Mouse (Mus musculus) duodenum, adult 2 months (tissue): ENCODE results near the gene Clhc1. TPM values are rescaled to one million over a fixed set of nuclear protein-coding genes. Genes with fewer than 3 reads are reported as not detected.

Experiments used
- polyA plus RNA-seq: library from polyadenylated mRNA; depleted of rRNA; stranded (reverse); fragments of >200 nt; gene quantifications from 2 replicates; pipeline ENCODE4 v1.2.3, GENCODE M21; 2012; ENCODE audit warnings: low replicate concordance; rRNA removed

The Clhc1 gene
- polyA plus RNA-seq, result not detected in 2 replicates

DNA sequence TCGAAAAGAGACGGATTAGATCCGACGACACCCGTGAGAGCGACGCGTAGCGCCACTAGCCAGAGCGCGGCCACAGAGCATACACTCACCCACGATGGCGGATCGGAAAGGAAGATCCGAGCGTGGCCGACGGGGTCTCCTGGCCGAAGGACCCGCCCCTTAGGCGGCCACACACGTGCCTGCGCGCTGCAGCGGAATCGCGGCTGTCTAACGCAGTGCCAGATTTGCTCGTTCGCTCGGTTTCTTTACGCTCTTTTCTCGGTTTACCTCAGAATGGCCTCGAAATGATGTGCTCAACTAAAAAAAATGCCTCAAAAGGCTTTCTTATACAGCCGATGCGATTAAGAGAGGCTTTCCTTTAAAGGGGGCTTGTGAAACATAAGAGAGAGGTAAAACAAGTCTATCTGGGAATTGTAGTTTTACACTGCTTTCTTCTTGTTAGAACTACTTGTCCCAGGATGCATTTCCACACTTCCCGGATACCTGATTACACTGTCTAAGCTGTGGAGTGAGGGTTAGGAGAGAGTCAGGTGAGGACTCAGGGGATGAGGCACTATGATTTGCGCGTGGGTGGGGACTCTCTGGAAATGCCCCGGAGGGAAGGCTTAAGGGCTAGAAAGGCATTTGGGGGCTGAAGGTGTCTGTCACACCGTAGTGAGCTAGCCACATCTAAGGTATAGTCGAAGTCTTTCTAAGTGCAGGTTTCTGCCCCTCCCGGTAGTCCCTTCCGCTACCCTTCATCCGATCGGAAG lies at the start of gene Clhc1, which contains the start of gene Rps27a:
Gene Clhc1, plus strand, starts transcription at position 199 of the 752 bp plus-strand sequence.
Gene Rps27a, minus strand, starts transcription at position 358 of the 752 bp plus-strand sequence.

DNA sequence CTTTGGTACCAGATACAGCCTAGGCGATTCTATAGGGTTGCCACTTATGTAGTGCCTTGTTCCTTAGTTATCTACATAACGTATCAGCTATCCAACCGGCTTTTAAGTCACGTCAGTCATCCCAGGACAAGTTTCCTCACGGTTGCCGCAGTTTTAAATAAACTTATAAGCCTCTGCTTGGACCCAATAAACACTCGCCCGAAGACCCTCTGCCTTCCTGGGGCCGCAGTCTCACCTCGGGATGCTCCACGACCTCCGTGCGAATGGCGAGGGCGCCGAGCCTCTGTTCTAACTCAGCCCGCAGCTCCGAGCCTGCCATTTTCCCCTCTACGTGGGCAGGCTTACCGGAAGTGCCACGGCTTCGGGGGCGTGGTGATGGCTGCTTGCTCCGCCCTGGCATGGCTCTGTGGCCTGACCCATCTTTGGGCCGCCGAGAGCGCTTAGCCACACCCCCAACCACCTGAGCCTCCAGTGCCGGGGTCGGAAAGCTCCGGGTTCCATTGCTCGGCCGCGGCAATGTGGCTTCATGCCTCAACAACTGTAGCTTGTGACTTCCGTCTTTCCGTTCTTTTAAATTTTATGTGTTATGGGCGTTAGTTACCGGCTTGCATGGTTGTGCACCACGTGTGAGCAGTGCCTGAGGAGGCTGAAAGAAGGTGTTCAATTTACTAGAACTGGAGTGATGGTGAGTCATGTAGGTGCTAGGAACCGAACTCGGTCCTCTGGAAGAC lies 32.9 kb upstream of the Clhc1 start, which contains the start of gene Prorsd1:
Gene Prorsd1, minus strand, starts transcription at position 352 of the 731 bp plus-strand sequence.

GRCm38 (mm10) chr11:29525988-29526794 lies 21.6 kb upstream of the Clhc1 start, which contains the start of gene Mtif2:
Gene Mtif2, plus strand, starts transcription at chr11:29526408.

Other genes with a start within 250 kb of the Clhc1 start
- gene Ccdc88a, start 174.3 kb upstream of the Clhc1 start, polyA plus RNA-seq, result 0.19 and 0.40 TPM in 2 replicates
- 0.36 and 0.50 TPM in 2 replicates for gene Prorsd1, start 32.9 kb upstream of the Clhc1 start, polyA plus RNA-seq
- 2.7 and 3.1 TPM in 2 replicates for gene Mtif2, start 21.5 kb upstream of the Clhc1 start, polyA plus RNA-seq
- gene Rps27a, start 159 bp downstream of the Clhc1 start, polyA plus RNA-seq, result 9.0 and 11.9 TPM in 2 replicates
- 37.8 and 38.6 TPM in 2 replicates for gene Rtn4, start 145.0 kb downstream of the Clhc1 start, polyA plus RNA-seq